Mouse (Mus musculus) kidney, adult 9 months (tissue): ENCODE measurements at regions not wholly inside any gene's neighbourhood (a gene's known extent, or its start where the extent isn't known, plus 50 kb on each side); places are given as distances from the start of the nearest gene placed in this dataset.

Source experiments
- DNase-seq: peaks from one replicate; pipeline ENCODE4 v3.0.0; 2022

DNA sequence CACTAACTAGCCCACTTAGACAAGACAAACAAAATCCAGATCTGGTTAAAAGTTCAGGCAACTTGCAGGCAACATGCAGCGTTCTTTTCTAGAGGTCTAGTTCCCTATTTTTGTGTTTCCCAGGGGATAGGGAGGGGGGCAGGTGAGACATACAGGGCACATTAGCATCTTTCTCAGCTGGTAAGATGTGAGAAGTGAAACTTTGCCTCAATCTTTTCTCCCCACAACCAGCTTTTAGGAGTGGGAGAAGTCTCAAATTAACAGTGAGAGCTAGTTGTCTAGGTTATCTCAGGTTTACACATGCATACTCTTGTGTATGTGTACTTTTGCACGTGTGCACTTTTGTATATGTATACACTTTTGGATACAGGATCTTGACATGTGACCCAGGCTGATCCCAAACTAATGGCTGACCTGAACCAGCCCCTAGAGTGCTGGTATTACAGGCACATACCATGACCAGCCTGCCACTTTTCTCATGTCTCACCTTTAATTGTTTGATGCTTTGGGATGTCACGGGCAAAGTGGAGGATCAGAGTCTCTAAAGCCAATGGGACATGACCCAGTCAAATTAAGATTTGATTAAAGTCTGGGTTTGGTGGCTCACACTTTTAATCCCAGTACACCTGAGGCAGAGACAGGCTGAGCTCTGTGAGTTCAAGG lies 60.3 kb upstream of the Ube2e1 start:
- DNase-seq = no peak

DNA sequence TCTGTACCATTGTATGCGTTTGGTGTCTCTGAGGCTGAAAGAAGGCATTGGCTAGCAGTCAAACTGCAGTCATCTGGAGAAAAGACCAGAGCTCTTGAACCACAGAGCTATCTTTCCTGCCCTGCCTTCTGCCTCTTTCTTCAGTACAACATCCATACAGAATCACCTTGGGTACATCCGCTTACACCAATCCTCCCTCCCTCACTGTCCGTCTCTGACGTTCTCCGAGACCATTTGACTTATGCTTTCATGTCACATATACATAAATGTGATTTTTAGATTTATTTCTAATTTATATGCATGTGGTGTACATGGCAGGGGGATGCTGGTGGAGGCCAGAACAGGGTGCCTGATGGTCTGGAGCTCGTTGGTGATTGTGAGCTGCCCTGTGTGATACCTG lies 57.7 kb upstream of the Ube2e1 start:
- DNase-seq = no peak

DNA sequence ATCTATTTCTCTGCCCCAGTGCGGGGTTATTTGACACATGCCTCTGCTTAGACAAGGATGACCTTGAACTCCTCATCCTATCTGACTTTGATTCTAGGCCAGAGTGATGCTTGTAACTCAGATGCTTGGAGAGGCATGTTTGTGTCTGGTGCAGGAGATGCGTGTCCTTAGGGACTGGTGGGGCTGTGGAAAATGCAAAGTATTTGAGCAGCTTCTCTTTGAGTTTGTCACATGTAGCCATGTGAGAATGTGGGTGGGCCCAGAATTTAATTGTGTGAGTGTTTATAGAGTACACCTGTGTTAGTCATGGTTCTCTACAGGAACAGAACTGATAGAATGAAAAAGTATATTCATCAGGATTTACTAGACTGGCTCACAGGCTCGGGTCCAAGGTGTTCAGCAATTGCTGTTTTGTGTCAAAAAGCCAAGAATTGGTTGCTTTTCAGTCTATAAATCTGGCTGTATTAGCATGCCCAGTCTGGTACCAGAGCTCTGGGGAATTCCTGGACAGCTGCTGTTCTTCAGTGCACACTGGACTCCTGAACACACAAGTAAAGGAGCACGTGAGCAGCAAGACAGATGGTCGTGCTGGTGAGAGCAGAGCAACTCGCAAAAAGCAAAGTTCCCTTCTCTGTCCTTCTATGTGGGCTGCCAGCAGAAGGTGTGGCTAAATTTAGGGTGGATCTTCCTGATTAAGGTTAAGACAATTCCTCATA lies 54.5 kb upstream of the Ube2e1 start:
- DNase-seq = no peak
